In genomic region chr17:43229621-43230513, GRCm38 (mm10) we compare ENCODE assay signal across 8 mouse cellular contexts. TPM values are rescaled to one million over a fixed set of nuclear protein-coding genes. Genes with fewer than 3 reads are reported as not detected.
DNase-seq lines count a peak whose midpoint lies in the region; ATAC-seq and TF ChIP-seq lines count a peak whose summit lies in the region.

No protein-coding gene starts in this region.

- no peak overlapping the region for H3K27ac ChIP-seq in embryonic facial prominence, embryonic 11.5 days (replicated peaks; ENCODE audit: low read depth, low read length)
- no peak overlapping the region for H3K27ac ChIP-seq in limb, embryonic 12.5 days
- H3K27ac ChIP-seq in midbrain, postnatal 0 days (ENCODE audit: low read depth, low read length) = no peak overlapping the region

- DNase-seq in urinary bladder, postnatal 14 days (ENCODE audit: low spot score) = peak; percentile 70
- DNase-seq in urinary bladder, adult 2 months (ENCODE audit: low spot score) = no peak
- peak; percentile 83 for DNase-seq in embryonic facial prominence, embryonic 11.5 days (ENCODE audit: low spot score)
- DNase-seq in heart, adult 9 months (ENCODE audit: low spot score in 2 of 2) = peak; percentile 66 to 70
- DNase-seq in kidney, adult 9 months = peak; percentile 92
- DNase-seq in midbrain, postnatal 0 days (ENCODE audit: low spot score) = peak; percentile 92
- peak; percentile 53 to 63 for DNase-seq in spleen, postnatal 36 days (ENCODE audit: low spot score in 2 of 2)

- no peak overlapping the region for H3K4me2 ChIP-seq in embryonic facial prominence, embryonic 11.5 days (ENCODE audit: low read depth, low read length)
- peak overlapping the region; percentile 41 for H3K4me2 ChIP-seq in limb, embryonic 12.5 days
- H3K4me2 ChIP-seq in midbrain, postnatal 0 days (ENCODE audit: low read depth, low read length, poor library complexity, severe bottlenecking) = peak overlapping the region; percentile 34

- no peaks in the 10 kb centered on the region for H3K4me1 ChIP-seq in embryonic facial prominence, embryonic 11.5 days (ENCODE audit: control insufficient read depth, insufficient read depth, low read length)
- H3K4me1 ChIP-seq in limb, embryonic 12.5 days (replicated peaks) = peaks cover 10% of the 10 kb centered on the region; the same call in 1 of the 2 replicates
- H3K4me1 ChIP-seq in midbrain, postnatal 0 days (ENCODE audit: insufficient read depth, low read length) = no peaks in the 10 kb centered on the region

- TF ChIP-seq CTCF in midbrain, postnatal 0 days (IDR thresholded peaks at IDR 0.05) = peak; percentile 87

- H3K9ac ChIP-seq in embryonic facial prominence, embryonic 11.5 days (replicated peaks; ENCODE audit: low read length) = no peak overlapping the region
- H3K9ac ChIP-seq in limb, embryonic 12.5 days (replicated peaks) = no peak overlapping the region
- no peak overlapping the region for H3K9ac ChIP-seq in midbrain, postnatal 0 days (replicated peaks; ENCODE audit: low read length, poor library complexity, severe bottlenecking)

- H3K9me3 ChIP-seq in embryonic facial prominence, embryonic 11.5 days (replicated peaks; ENCODE audit: control insufficient read depth, low read length) = no peaks in the 10 kb centered on the region
- no peaks in the 10 kb centered on the region for H3K9me3 ChIP-seq in limb, embryonic 12.5 days
- H3K9me3 ChIP-seq in midbrain, postnatal 0 days (ENCODE audit: low read length) = no peaks in the 10 kb centered on the region

- H3K4me3 ChIP-seq in embryonic facial prominence, embryonic 11.5 days (ENCODE audit: low read depth, low read length) = no peak overlapping the region
- H3K4me3 ChIP-seq in limb, embryonic 12.5 days (replicated peaks) = 0 out of 2 replicates have a peak overlapping the region, but pooled peaks have one; percentile 9
- H3K4me3 ChIP-seq in midbrain, postnatal 0 days (ENCODE audit: low read depth, low read length) = 0 out of 2 replicates have a peak overlapping the region, but pooled peaks have one; percentile 10

- H3K27me3 ChIP-seq in embryonic facial prominence, embryonic 11.5 days (ENCODE audit: control insufficient read depth, insufficient read depth, low read length) = no peaks in the 10 kb centered on the region
- H3K27me3 ChIP-seq in limb, embryonic 12.5 days = no peaks in the 10 kb centered on the region
- no peaks in the 10 kb centered on the region for H3K27me3 ChIP-seq in midbrain, postnatal 0 days (ENCODE audit: insufficient read depth, low read length)

- 47% methylated on average over 12 of the region's 12 CpGs for WGBS in embryonic facial prominence, embryonic 11.5 days
- WGBS in limb, embryonic 12.5 days = 40% methylated on average over 12 of the region's 12 CpGs
- 38% methylated on average over 12 of the region's 12 CpGs for WGBS in midbrain, postnatal 0 days

- peak; percentile 65 for ATAC-seq in embryonic facial prominence, embryonic 11.5 days (replicated peaks; ENCODE audit: insufficient number of reproducible peaks, low FRiP score, low TSS enrichment, low read depth)
- ATAC-seq in limb, embryonic 12.5 days (ENCODE audit: insufficient number of reproducible peaks, insufficient read depth, low FRiP score, low TSS enrichment, low read depth) = peak; percentile 44; the same call in 1 of the 2 replicates
- peak; percentile 75 for ATAC-seq in midbrain, postnatal 0 days (ENCODE audit: low FRiP score)

- H3K36me3 ChIP-seq in embryonic facial prominence, embryonic 11.5 days (replicated peaks; ENCODE audit: control insufficient read depth, insufficient read depth, low read depth, low read length) = no peaks in the 10 kb centered on the region
- H3K36me3 ChIP-seq in limb, embryonic 12.5 days = no peaks in the 10 kb centered on the region
- H3K36me3 ChIP-seq in midbrain, postnatal 0 days (ENCODE audit: insufficient read depth, low read length) = no peaks in the 10 kb centered on the region

RNA-seq across cellular contexts. Expression of gene Adgrf1, which starts 40.3 kb away (rescaled TPM):
- 0.01 TPM in 1 of 2 replicates, not detected in the other for polyA plus RNA-seq in urinary bladder, adult 2 months (2012; rRNA removed)
- polyA plus RNA-seq in embryonic facial prominence, embryonic 11.5 days (2014; fragmentation: Nextera tagmentation; extraction: Ambion mirVana) = not detected in 2 replicates
- polyA plus RNA-seq in limb, embryonic 12.5 days (2016; fragmentation: Nextera tagmentation; extraction: Ambion mirVana) = not detected in 2 replicates
- total RNA-seq in midbrain, postnatal 0 days (2014; rRNA removed) = not detected in 2 replicates
- not detected in 2 replicates for polyA plus RNA-seq in midbrain, postnatal 0 days (2015; fragmentation: Nextera tagmentation; extraction: Ambion mirVana)
